Mouse (Mus musculus) midbrain, embryonic 12.5 days (tissue): ENCODE results near the gene Pnpla6. TPM values are rescaled to one million over a fixed set of nuclear protein-coding genes. Genes with fewer than 3 reads are reported as not detected.

Experiments
- ATAC-seq: fragments of 200-750 bp; cut with Nextera tagmentation; 2 replicates; pipeline ENCODE4 v1.8.0; 2017; ENCODE audit warnings: low read depth, moderate TSS enrichment, moderate library complexity; ENCODE audit not compliant: low FRiP score
- H3K27ac ChIP-seq: fragments of 300-500 bp; sonication (generic); replicated peaks from 2 replicates; pipeline ENCODE4 v1.5.1; 2016; ENCODE audit warnings: mild to moderate bottlenecking
- H3K27me3 ChIP-seq: fragments of 300-500 bp; sonication (generic); 2 replicates; pipeline ENCODE4 v1.6.1; 2016; ENCODE audit warnings: mild to moderate bottlenecking
- H3K36me3 ChIP-seq: fragments of 300-500 bp; sonication (generic); 2 replicates; pipeline ENCODE4 v1.6.1; 2016
- H3K4me1 ChIP-seq: fragments of 300-500 bp; sonication (generic); 2 replicates; pipeline ENCODE4 v1.6.1; 2016
- H3K4me2 ChIP-seq: fragments of 300-500 bp; sonication (generic); replicated peaks from 2 replicates; pipeline ENCODE4 v1.6.1; 2016; ENCODE audit warnings: mild to moderate bottlenecking, moderate library complexity
- H3K4me3 ChIP-seq: fragments of 300-500 bp; sonication (generic); 2 replicates; pipeline ENCODE4 v1.5.1; 2016; ENCODE audit warnings: mild to moderate bottlenecking
- H3K9ac ChIP-seq: fragments of 300-500 bp; sonication (generic); replicated peaks from 2 replicates; pipeline ENCODE4 v1.6.1; 2016; ENCODE audit warnings: mild to moderate bottlenecking, moderate library complexity
- H3K9me3 ChIP-seq: fragments of 300-500 bp; sonication (generic); 2 replicates; pipeline ENCODE4 v1.6.1; 2016; ENCODE audit warnings: mild to moderate bottlenecking
- WGBS: fragments of 180-500 bp; shearing (Covaris S2); methylation state at CpG from one replicate; pipeline ENCODE4 v1.1.7; 2016; 5-methylcytosine and 5-hydroxymethylcytosine counted together
- polyA plus RNA-seq: library from polyadenylated mRNA; unstranded; fragments of >200 nt; fragmentation: Nextera tagmentation; extraction: Ambion mirVana; gene quantifications from 2 replicates; pipeline ENCODE4 v1.2.1, GENCODE M21; 2016

Pnpla6 gene
- polyA plus RNA-seq, 1 experiment from 2014 or later, result 30.5 TPM

DNA sequence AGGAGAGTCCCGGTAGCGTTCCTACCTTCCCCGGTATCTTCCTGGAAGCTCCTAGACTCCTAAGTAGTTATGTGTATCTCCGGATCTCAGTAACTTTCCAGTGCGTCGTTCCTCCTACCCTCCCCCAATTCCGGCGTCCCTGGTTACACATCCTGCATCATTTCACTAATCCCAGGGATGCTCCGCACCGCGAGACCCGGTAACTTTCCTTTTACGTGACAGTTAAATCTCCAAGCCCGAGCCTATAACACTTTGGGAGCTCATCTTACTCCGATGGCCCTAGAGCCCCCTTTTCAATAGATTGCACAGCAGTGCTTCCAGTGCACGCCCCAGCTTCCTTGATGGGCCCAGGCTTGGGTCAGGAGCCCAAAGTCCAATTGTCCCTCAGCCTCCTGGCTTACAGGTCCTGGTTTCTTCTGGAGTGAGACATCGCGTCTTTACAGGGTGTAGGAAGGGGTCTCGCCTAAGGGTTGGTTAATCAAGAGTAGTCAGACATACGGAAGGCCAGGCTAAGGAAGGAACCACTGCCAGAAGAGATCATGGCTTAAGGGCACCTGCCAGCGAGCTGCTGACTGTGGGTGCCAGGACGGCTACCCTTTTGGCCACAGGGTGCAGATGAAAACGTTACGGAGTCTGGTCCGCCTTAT, 710 bp downstream of the Pnpla6 start:
- H3K27ac ChIP-seq, result peak overlapping the region; percentile 68
- peak overlapping the region; percentile 57 for H3K4me3 ChIP-seq
- H3K9me3 ChIP-seq, result no peaks in the 10 kb centered on the region
- under 1% methylated on average over 25 of the region's 25 CpGs for WGBS
- no peaks in the 10 kb centered on the region for H3K27me3 ChIP-seq
- H3K4me1 ChIP-seq, result peaks cover 12% of the 10 kb centered on the region; the same call in 1 of the 2 replicates
- H3K4me2 ChIP-seq, result peak overlapping the region; percentile 95
- peak overlapping the region; percentile 63 for H3K9ac ChIP-seq
- peaks cover 29% of the 10 kb centered on the region for H3K36me3 ChIP-seq
- ATAC-seq, result peak; percentile 36

DNA sequence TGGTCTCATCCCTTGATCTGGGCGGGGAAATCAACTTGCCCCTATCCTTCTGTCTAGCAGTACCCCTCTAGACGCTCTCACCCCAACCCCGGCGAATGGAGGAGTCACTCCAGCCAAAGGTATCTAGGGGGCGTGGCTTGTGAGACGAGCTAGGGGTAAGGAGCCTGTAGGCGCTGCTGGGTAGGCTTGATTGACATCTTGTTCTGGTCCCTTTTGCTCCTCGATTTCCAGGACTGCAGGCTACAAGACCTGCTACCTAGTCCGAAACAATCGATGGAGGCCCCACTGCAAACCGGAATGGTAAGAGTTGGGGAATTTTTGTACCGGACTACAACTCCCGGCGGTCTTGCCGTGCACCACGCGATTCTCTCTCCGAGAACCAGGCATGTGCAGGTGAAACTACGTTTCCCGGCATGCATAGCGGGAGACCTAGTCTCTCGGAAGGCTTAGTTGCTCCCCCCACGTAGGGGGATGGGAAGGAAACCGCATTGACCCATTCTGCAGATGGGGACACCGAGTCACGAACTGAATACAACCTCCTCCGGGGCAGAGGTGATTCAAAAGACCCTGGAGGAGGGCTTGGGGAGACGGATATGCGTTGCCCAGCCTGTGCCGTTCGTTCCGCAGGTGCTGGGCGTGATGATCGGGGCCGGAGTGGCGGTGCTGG, 1.4 kb downstream of the Pnpla6 start:
- no peaks in the 10 kb centered on the region for H3K9me3 ChIP-seq
- peaks cover 12% of the 10 kb centered on the region; the same call in 1 of the 2 replicates for H3K4me1 ChIP-seq
- H3K4me2 ChIP-seq, result peak overlapping the region; percentile 95
- ATAC-seq, result peak; percentile 86
- H3K27me3 ChIP-seq, result no peaks in the 10 kb centered on the region
- peaks cover 22% of the 10 kb centered on the region for H3K36me3 ChIP-seq
- peak overlapping the region; percentile 68 for H3K27ac ChIP-seq
- peak overlapping the region; percentile 57 for H3K4me3 ChIP-seq
- under 1% methylated on average over 36 of the region's 36 CpGs for WGBS
- peak overlapping the region; percentile 63 for H3K9ac ChIP-seq

DNA sequence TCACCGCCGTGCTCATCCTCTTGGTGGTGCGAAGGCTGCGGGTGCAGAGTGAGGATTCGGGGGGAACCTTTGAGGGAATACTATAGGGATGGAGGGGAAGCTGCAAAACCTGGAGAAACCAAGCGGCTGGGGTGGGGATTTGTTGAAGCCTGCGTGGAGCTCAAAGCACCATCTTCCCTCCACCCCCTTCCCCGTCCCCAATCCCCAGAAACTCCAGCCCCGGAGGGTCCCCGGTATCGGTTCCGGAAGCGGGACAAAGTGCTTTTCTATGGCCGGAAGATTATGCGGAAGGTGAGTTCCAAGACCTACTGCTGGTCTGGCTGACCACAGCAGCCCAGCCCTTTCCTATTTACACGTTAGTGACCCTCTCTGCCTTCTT, 1.9 kb downstream of the Pnpla6 start:
- H3K27me3 ChIP-seq, result no peaks in the 10 kb centered on the region
- peaks cover 23% of the 10 kb centered on the region; the same call in 1 of the 2 replicates for H3K36me3 ChIP-seq
- peak overlapping the region; percentile 57 for H3K4me3 ChIP-seq
- H3K9ac ChIP-seq, result 0 out of 2 replicates have a peak overlapping the region, but pooled peaks have one; percentile 28
- peak overlapping the region; percentile 95 for H3K4me2 ChIP-seq
- H3K4me1 ChIP-seq, result peaks cover 12% of the 10 kb centered on the region; the same call in 1 of the 2 replicates
- H3K9me3 ChIP-seq, result no peaks in the 10 kb centered on the region
- no peak for ATAC-seq
- H3K27ac ChIP-seq, result no peak overlapping the region
- 10% methylated on average over 16 of the region's 16 CpGs for WGBS

DNA sequence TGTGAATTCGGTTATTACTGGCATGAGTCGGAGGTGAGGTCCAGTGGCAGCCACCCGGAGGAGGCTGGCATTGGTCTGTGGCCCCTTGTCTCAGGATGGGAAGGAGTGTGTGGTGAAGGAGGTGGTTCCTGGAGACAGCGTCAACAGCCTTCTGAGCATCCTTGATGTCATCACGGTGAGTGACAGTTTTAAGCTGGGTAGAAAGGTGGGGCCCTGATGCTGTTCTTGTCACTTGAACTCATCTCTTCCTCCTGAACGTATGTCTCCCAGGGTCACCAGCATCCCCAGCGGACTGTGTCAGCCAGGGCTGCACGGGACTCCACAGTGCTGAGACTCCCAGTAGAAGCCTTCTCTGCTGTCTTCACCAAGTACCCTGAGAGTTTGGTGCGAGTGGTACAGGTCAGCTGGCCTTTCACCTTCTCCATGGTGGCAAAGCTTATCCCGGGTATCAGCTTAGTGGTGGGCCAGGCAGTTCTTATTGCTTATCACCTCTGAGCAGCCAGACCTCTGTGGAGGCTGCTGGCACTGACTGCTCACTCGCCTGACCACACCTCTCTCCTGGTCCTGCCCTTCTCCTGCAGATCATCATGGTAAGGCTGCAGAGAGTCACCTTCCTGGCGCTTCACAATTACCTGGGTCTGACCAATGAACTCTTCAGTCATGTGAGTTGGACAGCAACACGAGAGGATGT, 7.0 kb downstream of the Pnpla6 start:
- no peaks in the 10 kb centered on the region for H3K9me3 ChIP-seq
- no peak for ATAC-seq
- 90% methylated on average over 13 of the region's 13 CpGs for WGBS
- H3K4me2 ChIP-seq, result no peak overlapping the region
- H3K4me3 ChIP-seq, result no peak overlapping the region
- no peak overlapping the region for H3K9ac ChIP-seq
- no peaks in the 10 kb centered on the region for H3K27me3 ChIP-seq
- H3K27ac ChIP-seq, result no peak overlapping the region
- H3K4me1 ChIP-seq, result 0 out of 2 replicates have a peak, but pooled peaks cover 1% of the 10 kb centered on the region
- H3K36me3 ChIP-seq, result peaks cover 36% of the 10 kb centered on the region

DNA sequence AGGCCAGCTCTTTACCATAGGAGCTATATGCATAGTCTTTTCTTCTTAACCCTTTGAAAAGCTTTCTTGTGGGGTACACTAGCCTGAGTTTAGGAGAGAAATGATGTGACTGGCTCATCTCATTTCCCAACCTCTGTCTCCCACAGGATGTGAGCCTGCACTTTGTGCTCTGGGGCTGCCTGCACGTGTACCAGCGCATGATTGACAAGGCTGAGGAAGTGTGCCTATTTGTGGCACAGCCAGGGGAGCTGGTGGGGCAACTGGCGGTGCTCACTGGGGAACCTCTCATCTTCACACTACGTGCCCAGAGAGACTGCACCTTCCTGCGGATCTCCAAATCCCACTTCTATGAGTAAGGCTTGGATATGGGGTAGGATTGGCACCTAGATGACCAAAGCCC, 15.6 kb downstream of the Pnpla6 start:
- 92% methylated on average over 5 of the region's 5 CpGs for WGBS
- Histone ChIP-seq H3K4me1 (no peaks in the 10 kb centered on the region), H3K9me3 (no peaks in the 10 kb centered on the region)

DNA sequence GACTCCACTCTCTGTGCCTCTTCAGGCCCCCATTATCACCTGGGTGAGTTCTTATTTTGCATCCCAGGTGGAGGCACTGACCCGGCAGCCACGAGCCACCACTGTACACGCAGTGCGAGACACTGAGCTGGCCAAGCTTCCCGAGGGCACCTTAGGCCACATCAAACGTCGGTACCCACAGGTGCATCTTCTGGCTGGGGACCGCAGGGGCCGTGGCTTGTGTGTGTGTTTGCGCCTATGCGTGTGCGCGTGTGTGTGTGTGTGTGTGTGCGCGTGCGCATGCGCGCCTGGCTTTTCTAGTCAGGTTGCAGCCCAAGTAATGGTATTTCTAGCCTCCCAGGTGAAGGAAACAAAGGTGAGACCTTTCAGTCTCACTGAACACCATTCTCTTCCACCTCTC, 16.8 kb downstream of the Pnpla6 start:
- Histone ChIP-seq H3K4me1 (no peaks in the 10 kb centered on the region), H3K4me2 (no peak overlapping the region), H3K9ac (no peak overlapping the region), H3K27me3 (no peaks in the 10 kb centered on the region), H3K36me3 (peaks cover 37% of the 10 kb centered on the region), H3K27ac (no peak overlapping the region), H3K4me3 (no peak overlapping the region), H3K9me3 (no peaks in the 10 kb centered on the region)
- 97% methylated on average over 18 of the region's 18 CpGs for WGBS
- ATAC-seq, result no peak

More for the DNA sequence above, 15.6 kb downstream of the Pnpla6 start:
- H3K9ac ChIP-seq, result no peak overlapping the region
- H3K27me3 ChIP-seq, result no peaks in the 10 kb centered on the region
- no peak overlapping the region for H3K27ac ChIP-seq
- peaks cover 34% of the 10 kb centered on the region for H3K36me3 ChIP-seq
- no peak overlapping the region for H3K4me3 ChIP-seq
- ATAC-seq, result no peak
- H3K4me2 ChIP-seq, result no peak overlapping the region

DNA sequence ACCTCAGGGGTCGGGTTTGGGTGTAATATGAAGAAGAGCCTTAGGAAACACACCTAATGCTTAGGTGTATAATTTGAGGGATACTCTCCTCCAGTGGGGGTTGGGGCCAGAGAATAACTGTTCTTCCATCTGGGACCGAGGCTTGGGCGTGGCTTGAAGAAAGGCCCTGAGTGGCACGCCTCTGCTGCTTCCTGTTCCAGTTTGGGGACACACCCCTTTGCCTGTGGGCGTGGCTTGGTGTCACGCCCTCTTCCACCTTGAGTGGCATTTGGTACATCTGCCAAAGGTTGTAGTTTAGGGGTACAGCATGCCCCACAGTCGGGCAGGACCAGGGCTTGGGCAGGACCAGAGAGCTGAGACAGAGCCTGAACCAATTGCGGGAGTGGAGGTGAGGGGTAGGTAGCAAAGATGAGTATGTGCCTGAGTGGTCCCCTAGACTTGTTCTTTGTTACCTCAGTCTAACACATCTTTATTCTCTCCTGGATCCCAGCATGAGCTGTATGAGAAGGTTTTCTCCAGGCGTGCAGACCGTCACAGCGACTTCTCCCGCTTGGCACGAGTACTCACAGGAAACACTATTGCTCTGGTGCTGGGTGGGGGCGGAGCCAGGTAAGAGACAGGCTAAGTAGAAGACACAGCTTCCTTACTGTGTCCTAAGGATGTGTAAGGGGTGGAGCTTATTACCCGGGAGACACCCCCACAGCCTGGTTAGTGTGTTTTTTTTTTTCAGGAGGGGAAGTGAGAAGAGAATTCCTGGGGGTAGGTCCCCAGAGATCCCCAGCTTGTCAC, 21.1 kb downstream of the Pnpla6 start:
- peaks cover 67% of the 10 kb centered on the region for H3K36me3 ChIP-seq
- ATAC-seq, result 0 out of 2 replicates have a peak, but pooled peaks have one; percentile 19

DNA sequence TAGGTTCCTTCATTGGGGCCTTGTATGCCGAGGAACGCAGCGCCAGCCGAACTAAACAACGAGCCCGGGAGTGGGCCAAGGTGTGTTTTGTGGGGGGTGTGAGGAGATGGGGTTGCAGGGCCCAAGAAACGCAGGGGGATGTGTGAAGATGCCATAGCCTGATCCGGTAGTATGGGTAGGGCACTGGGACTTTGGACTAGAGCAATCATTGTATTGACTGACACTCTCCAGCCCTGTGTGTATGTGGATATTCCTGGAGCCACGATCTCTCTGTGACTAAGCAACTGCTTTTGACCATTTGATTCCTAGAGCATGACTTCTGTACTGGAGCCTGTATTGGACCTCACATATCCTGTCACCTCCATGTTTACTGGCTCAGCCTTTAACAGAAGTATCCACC, 21.8 kb downstream of the Pnpla6 start:
- H3K27ac ChIP-seq, result no peak overlapping the region
- H3K9ac ChIP-seq, result no peak overlapping the region
- no peak for ATAC-seq
- no peak overlapping the region for H3K4me2 ChIP-seq
- no peaks in the 10 kb centered on the region for H3K9me3 ChIP-seq
- no peaks in the 10 kb centered on the region for H3K4me1 ChIP-seq
- H3K36me3 ChIP-seq, result peaks cover 65% of the 10 kb centered on the region
- no peak overlapping the region for H3K4me3 ChIP-seq
- 94% methylated on average over 9 of the region's 9 CpGs for WGBS
- no peaks in the 10 kb centered on the region for H3K27me3 ChIP-seq

More for the DNA sequence above, 21.1 kb downstream of the Pnpla6 start:
- 61% methylated on average over 15 of the region's 15 CpGs for WGBS
- Histone ChIP-seq H3K27ac (no peak overlapping the region), H3K4me2 (no peak overlapping the region), H3K9ac (no peak overlapping the region), H3K27me3 (no peaks in the 10 kb centered on the region), H3K4me3 (no peak overlapping the region), H3K4me1 (no peaks in the 10 kb centered on the region), H3K9me3 (no peaks in the 10 kb centered on the region)

DNA sequence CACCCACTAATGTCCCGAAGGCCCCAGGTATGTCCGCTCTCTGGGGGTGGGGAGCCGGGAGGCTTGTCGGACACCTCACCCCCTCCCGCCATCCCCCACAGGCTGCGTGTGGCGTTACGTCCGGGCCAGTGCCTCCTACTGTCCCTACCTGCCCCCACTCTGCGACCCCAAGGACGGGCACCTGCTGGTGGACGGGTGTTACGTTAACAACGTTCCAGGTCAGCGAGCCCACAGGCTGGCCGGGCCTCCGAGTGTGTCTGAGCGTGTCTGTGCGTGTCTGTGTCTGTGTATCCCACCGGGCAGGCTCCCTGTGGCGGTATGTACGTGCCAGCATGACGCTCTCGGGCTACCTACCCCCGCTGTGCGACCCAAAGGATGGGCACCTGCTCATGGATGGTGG, 22.5 kb downstream of the Pnpla6 start:
- Histone ChIP-seq H3K36me3 (peaks cover 66% of the 10 kb centered on the region), H3K4me1 (no peaks in the 10 kb centered on the region), H3K4me3 (no peak overlapping the region), H3K4me2 (no peak overlapping the region), H3K9ac (no peak overlapping the region), H3K27me3 (no peaks in the 10 kb centered on the region), H3K9me3 (no peaks in the 10 kb centered on the region), H3K27ac (no peak overlapping the region)
- no peak for ATAC-seq
- WGBS, result 96% methylated on average over 26 of the region's 26 CpGs

DNA sequence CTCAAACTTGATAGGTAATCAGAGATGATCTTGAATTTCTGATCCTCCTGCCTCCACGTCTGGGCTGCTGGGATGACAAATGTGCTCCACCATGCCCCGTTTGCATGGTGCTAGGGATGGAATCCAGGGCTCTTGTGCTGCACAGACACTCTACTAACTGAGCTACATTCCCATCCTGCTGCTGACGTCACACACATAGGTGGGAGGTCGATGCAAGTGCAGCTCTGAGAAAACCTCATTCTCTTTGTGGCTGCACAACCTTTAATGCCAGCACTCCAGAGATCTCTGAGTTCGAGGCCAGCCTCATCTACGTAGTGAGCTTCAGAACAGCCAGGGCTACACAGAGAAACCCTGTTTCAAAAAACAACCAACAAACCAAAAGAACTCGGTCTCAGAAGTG, 24.0 kb downstream of the Pnpla6 start:
- H3K4me3 ChIP-seq, result no peak overlapping the region
- ATAC-seq, result no peak
- no peaks in the 10 kb centered on the region for H3K9me3 ChIP-seq
- H3K27me3 ChIP-seq, result no peaks in the 10 kb centered on the region
- H3K9ac ChIP-seq, result no peak overlapping the region
- H3K4me1 ChIP-seq, result no peaks in the 10 kb centered on the region
- H3K27ac ChIP-seq, result no peak overlapping the region
- H3K4me2 ChIP-seq, result no peak overlapping the region
- H3K36me3 ChIP-seq, result peaks cover 77% of the 10 kb centered on the region
- WGBS, result 88% methylated on average over 7 of the region's 7 CpGs

DNA sequence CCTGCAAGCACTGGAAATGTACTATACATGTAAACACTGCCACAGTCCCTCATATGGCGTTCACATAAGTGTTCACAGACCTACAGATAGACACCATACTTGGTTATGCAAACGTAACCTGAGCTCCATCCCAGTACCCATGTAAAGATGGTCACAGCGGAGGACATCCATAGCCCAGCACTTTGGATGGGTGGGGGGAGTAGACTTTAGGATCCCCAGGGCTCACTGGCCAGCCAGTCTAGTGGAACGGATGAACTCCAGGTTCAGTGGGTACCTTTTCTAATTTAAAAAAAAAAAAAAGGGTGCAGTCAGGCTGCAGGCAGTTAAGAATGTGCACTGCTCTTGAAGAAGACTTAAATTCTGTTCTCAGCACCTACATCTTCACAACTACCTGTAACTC, 24.9 kb downstream of the Pnpla6 start:
- no peaks in the 10 kb centered on the region for H3K27me3 ChIP-seq
- peaks cover 82% of the 10 kb centered on the region for H3K36me3 ChIP-seq
- no peak overlapping the region for H3K9ac ChIP-seq
- H3K4me1 ChIP-seq, result no peaks in the 10 kb centered on the region
- no peak overlapping the region for H3K4me3 ChIP-seq
- no peaks in the 10 kb centered on the region for H3K9me3 ChIP-seq
- no peak overlapping the region for H3K27ac ChIP-seq
- no peak for ATAC-seq
- 89% methylated on average over 4 of the region's 4 CpGs for WGBS
- H3K4me2 ChIP-seq, result no peak overlapping the region
